Mouse (Mus musculus) heart, embryonic 13.5 days (tissue): ENCODE results near the gene 4930564D02Rik. TPM values are rescaled to one million over a fixed set of nuclear protein-coding genes. Genes with fewer than 3 reads are reported as not detected.

Experiments used
- ATAC-seq: fragments of 200-750 bp; cut with Nextera tagmentation; 2 replicates; pipeline ENCODE4 v1.8.0; 2017; ENCODE audit warnings: moderate TSS enrichment; ENCODE audit not compliant: insufficient number of reproducible peaks, low FRiP score, low TSS enrichment; ENCODE audit errors: extremely low read depth
- H3K27ac ChIP-seq: fragments of 300-500 bp; sonication (generic); replicated peaks from 2 replicates; pipeline ENCODE4 v1.5.1; 2015; ENCODE audit warnings: moderate library complexity, mild to moderate bottlenecking, inconsistent platforms
- H3K27me3 ChIP-seq: fragments of 300-500 bp; sonication (generic); replicated peaks from 2 replicates; pipeline ENCODE4 v1.6.1; 2015; ENCODE audit warnings: mild to moderate bottlenecking, inconsistent platforms
- H3K36me3 ChIP-seq: fragments of 300-500 bp; sonication (generic); 2 replicates; pipeline ENCODE4 v1.6.1; 2015; ENCODE audit warnings: mild to moderate bottlenecking, inconsistent platforms
- H3K4me1 ChIP-seq: fragments of 300-500 bp; sonication (generic); 2 replicates; pipeline ENCODE4 v1.6.1; 2015; ENCODE audit warnings: inconsistent platforms
- H3K4me2 ChIP-seq: fragments of 300-500 bp; sonication (generic); 2 replicates; pipeline ENCODE4 v1.6.1; 2015; ENCODE audit warnings: inconsistent platforms, mild to moderate bottlenecking, moderate library complexity
- H3K4me3 ChIP-seq: fragments of 300-500 bp; sonication (generic); 2 replicates; pipeline ENCODE4 v1.5.1; 2015; ENCODE audit warnings: moderate library complexity, mild to moderate bottlenecking, inconsistent platforms
- H3K9ac ChIP-seq: fragments of 300-500 bp; sonication (generic); 2 replicates; pipeline ENCODE4 v1.6.1; 2015; ENCODE audit warnings: inconsistent platforms, mild to moderate bottlenecking, moderate library complexity
- H3K9me3 ChIP-seq: fragments of 300-500 bp; sonication (generic); 2 replicates; pipeline ENCODE4 v1.6.1; 2016; ENCODE audit warnings: inconsistent platforms
- WGBS: fragments of 180-500 bp; shearing (Covaris S2); methylation state at CpG from one replicate; pipeline ENCODE4 v1.1.7; 2015; ENCODE audit warnings: mixed read lengths; 5-methylcytosine and 5-hydroxymethylcytosine counted together
- polyA plus RNA-seq: library from polyadenylated mRNA; unstranded; fragments of >200 nt; fragmentation: Nextera tagmentation; extraction: Ambion mirVana; gene quantifications from 2 replicates; pipeline ENCODE4 v1.2.1, GENCODE M21; 2015

The 4930564D02Rik gene
- polyA plus RNA-seq, 1 experiment from 2014 or later: not detected

DNA sequence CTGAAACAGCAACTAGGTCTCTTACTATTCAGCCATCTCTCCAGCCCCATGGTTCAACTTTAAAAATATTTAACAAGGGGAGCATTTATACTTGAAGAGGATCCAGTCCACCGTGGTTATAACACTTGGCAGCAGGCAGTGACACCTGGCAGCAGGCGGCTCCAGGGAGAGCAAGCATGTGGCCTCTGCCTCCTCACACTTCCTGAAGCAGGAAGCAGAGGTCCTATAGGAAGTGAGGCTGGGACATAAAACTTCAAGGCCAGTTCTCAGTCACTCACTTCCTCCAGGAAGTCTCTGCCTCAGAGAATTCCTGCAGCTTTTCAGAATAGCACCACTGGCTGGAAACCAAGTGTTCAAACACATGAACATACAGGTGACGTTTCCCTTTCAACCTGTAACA is 20.7 kb downstream of the 4930564D02Rik start:
- Histone ChIP-seq H3K36me3 (no peaks in the 10 kb centered on the region), H3K9me3 (no peaks in the 10 kb centered on the region), H3K27ac (0 out of 2 replicates have a peak overlapping the region, but pooled peaks have one; percentile 15), H3K4me3 (no peak overlapping the region), H3K4me2 (no peak overlapping the region), H3K9ac (no peak overlapping the region), H3K27me3 (no peaks in the 10 kb centered on the region), H3K4me1 (no peaks in the 10 kb centered on the region)
- no peak for ATAC-seq
- WGBS: 50% methylated on average over 3 of the region's 3 CpGs

DNA sequence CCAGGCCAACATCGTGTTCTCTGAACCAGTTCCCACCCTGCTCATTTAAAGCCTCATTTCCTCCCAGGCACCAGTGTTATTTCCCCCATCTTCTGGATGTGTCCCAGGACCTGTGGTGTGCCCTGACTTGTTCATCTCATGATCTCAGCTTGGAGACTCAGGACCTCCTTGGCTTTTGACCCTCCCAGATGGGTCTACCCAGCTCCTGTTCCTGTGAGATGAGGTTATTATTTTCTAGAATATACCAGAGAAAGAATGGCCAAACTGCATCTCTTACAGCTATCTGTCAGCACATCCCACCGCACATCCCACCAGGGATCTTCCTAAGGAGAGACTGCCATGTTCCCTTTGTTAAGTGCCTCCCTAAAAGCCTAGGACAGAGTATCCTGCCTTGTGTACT is 22.0 kb downstream of the 4930564D02Rik start:
- Histone ChIP-seq H3K36me3 (no peaks in the 10 kb centered on the region), H3K4me2 (no peak overlapping the region), H3K9ac (no peak overlapping the region), H3K4me3 (no peak overlapping the region), H3K27me3 (no peaks in the 10 kb centered on the region), H3K9me3 (no peaks in the 10 kb centered on the region), H3K27ac (no peak overlapping the region), H3K4me1 (peaks cover 3% of the 10 kb centered on the region)
- 83% methylated on average over 2 of the region's 2 CpGs for WGBS
- no peak for ATAC-seq

DNA sequence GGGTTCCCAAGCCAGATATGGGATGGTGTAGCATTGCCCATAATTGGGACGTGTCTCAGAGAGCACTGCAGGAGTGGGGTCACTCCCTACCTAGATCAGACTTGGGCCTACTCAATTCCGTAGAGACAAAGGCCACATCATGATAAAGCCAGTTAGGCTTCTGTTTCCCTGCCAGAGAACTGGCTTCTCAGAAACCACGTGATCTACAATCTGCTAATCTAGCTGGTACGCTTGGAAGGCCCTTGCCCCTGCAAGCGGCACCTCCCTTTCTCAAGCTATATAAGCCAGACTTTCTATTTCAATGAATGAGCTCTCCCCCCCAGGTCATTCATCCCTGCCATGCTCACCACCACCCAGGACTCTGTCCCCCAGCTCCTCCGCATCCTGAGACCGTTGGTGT is 23.5 kb downstream of the 4930564D02Rik start:
- Histone ChIP-seq H3K4me2 (no peak overlapping the region), H3K4me3 (no peak overlapping the region), H3K4me1 (peaks cover 6% of the 10 kb centered on the region), H3K9ac (no peak overlapping the region), H3K27ac (no peak overlapping the region), H3K36me3 (no peaks in the 10 kb centered on the region), H3K27me3 (no peaks in the 10 kb centered on the region), H3K9me3 (no peaks in the 10 kb centered on the region)
- no peak for ATAC-seq
- WGBS: 83% methylated on average over 7 of the region's 7 CpGs

DNA sequence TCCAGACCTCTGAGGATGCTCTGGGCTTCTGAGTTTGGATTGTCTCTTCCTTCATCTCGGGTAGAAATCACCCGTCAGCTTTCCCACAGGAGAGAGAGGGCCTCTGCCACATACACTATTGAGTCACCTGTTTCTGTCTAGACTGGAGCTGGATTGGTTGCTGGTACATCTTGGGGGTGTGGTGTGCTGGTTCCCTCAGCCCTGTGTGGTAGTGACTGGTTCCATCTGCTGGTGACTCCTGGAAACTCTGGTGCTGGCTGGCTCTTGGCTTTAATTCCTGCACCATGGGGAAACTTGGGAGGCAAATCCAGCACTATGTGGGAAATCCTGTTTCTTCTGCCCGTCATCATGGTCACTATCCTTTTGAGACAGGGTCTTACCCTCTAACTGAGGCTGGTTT is 24.3 kb downstream of the 4930564D02Rik start:
- Histone ChIP-seq H3K9ac (no peak overlapping the region), H3K9me3 (no peaks in the 10 kb centered on the region), H3K4me3 (no peak overlapping the region), H3K4me1 (peaks cover 6% of the 10 kb centered on the region), H3K27ac (no peak overlapping the region), H3K27me3 (no peaks in the 10 kb centered on the region), H3K36me3 (no peaks in the 10 kb centered on the region), H3K4me2 (no peak overlapping the region)
- ATAC-seq: peak; percentile 31; the same call in 1 of the 2 replicates
- WGBS: 14% methylated on average over 3 of the region's 3 CpGs

DNA sequence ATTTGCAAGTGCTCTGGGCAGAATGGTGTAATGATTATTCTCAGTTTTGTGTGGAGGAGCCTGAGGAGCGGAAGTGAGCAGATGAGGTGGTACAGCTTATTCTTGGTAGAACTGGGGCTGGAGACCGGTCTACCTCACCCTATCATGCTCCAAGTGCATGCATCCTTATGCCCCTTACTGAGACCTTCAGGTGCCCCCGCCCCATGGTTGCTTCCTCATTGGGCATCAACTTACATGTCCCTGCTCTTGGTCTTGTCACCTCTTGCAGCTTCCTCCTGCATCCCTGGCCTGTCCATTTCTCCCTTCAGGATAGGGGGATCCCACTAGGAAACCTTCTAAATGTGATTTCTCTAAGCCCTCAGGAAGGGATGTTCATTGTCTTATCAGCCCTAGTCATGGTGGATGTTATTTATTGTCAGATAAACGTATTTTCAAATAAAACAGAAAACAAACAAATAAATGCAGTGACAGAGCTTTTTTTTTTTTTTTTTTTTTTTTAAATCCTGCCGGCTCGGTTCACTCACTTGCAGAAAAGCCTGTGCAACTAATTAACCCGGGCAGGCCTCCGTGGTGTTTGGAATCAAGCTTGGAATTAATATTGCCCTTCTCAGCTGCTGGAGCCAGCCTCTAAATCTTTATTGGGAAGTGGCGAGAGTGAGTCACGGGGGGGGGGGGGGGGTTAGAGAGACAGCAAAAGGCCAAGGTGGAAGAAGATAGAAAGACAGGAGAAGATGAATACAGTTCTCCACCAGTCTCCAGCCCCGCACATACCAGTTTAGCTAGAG is 26.3 kb downstream of the 4930564D02Rik start:
- 68% methylated on average over 11 of the region's 11 CpGs for WGBS
- ATAC-seq: no peak
- Histone ChIP-seq H3K27me3 (no peaks in the 10 kb centered on the region), H3K36me3 (no peaks in the 10 kb centered on the region), H3K4me2 (no peak overlapping the region), H3K9ac (no peak overlapping the region), H3K4me3 (no peak overlapping the region), H3K9me3 (no peaks in the 10 kb centered on the region), H3K27ac (no peak overlapping the region), H3K4me1 (peaks cover 6% of the 10 kb centered on the region)

DNA sequence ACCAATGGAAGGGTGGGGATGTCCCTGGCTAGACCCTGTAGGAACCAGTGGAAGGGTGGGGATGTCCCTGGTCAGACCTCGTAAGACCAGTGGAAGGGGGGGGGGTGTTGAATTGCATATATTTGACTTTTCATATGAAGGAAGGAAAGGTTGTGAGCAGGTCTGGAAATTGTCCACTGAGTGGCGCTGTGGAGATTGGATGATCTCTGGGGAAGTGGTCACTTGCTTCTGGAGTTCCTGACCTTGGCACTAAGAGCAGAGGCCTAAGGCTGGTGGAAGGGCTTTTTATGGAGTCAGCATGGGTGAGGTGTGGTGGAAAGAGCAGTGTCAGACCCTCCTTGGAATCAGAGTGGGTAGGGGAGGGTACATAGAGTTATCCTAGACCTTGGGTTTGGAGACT is 27.8 kb downstream of the 4930564D02Rik start:
- no peak overlapping the region for H3K4me2 ChIP-seq
- no peak overlapping the region for H3K4me3 ChIP-seq
- WGBS: 51% methylated on average over 2 of the region's 2 CpGs
- H3K27ac ChIP-seq: no peak overlapping the region
- ATAC-seq: no peak
- H3K27me3 ChIP-seq: no peaks in the 10 kb centered on the region
- H3K9me3 ChIP-seq: no peaks in the 10 kb centered on the region
- H3K36me3 ChIP-seq: no peaks in the 10 kb centered on the region
- peaks cover 9% of the 10 kb centered on the region for H3K4me1 ChIP-seq
- no peak overlapping the region for H3K9ac ChIP-seq

DNA sequence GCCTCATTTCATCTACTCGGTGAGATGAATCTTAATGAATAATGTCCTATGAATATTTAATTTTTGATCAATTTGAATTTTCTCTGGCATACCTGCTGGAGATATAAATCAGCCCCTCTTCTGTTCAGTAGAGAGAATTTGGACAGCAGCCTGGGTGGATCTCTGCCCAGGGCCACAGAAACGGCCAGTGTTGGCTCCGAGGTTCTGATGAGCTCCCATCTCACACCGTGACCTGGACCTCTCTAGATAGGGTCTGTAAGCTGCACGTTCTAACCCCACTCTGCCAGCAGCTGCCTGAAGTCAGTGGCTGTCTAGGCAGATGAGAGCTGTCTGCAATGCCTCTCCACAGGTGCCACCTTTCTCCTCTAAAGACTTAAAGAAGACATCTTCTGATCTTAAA is 28.4 kb downstream of the 4930564D02Rik start:
- 71% methylated on average over 5 of the region's 5 CpGs for WGBS
- no peak for ATAC-seq
- H3K27me3 ChIP-seq: no peaks in the 10 kb centered on the region
- H3K36me3 ChIP-seq: no peaks in the 10 kb centered on the region
- H3K9me3 ChIP-seq: no peaks in the 10 kb centered on the region
- H3K4me1 ChIP-seq: peaks cover 14% of the 10 kb centered on the region
- no peak overlapping the region for H3K4me2 ChIP-seq
- H3K27ac ChIP-seq: no peak overlapping the region
- H3K9ac ChIP-seq: no peak overlapping the region
- no peak overlapping the region for H3K4me3 ChIP-seq

DNA sequence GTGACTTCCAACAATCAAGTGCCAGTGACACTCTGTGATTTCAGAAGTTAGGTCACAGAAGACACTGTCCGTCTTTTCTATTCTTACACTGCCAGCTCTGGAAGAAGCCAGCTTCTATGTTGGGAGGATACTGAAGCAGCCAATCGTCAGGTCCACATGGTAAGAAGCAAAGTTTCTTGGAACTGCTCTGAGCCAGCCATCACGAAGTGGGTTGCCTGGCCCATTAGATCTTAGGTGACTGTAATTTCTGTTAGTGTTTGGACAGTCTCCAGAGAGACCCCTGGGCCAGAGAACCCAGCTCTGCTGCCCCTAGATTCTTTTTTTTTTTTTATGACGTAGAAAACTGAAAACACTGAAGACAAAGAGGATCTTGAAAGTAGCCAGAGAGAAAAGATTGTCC is 30.9 kb downstream of the 4930564D02Rik start:
- Histone ChIP-seq H3K4me3 (no peak overlapping the region), H3K27me3 (no peaks in the 10 kb centered on the region), H3K4me2 (no peak overlapping the region), H3K9me3 (no peaks in the 10 kb centered on the region), H3K9ac (no peak overlapping the region), H3K4me1 (peaks cover 18% of the 10 kb centered on the region), H3K36me3 (no peaks in the 10 kb centered on the region), H3K27ac (no peak overlapping the region)
- 73% methylated on average over 4 of the region's 4 CpGs for WGBS
- no peak; the same call in 1 of the 2 replicates for ATAC-seq

DNA sequence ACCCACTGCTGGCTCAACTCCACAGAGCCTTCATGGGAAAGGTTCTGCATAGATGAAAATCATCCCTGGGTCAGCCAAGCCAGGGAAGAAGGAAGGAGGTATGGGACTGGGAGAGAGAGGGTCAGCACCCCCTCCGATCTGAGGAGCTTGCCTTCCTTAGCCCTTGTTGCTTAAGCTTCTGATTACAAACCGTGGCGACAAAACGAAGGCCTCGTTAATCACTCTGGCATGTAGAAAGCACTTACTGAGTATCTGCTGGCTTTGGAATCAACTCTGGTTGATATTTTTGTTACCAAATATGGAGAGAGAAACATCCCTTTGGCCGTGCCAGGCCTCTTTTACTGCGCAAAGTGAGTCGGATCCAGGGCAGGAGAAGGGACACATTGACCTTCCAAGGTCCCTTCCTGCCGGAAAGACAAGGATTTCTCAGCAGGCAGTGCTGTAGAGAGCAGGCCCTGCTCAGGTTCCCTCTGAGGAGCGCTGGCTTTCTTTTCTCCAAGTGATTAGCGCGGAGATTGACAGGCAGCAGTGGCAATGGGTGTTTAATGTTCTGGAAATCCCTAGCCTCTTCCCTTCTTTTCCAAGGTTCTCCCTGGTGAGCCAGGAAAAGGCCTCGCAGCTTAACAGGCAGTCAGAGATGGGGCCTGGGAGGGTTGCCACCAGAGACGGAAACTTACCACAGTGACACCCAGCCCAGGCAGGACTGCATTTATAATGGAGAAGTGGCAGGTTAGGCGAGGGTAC is 33.1 kb downstream of the 4930564D02Rik start:
- WGBS: 20% methylated on average over 15 of the region's 15 CpGs
- Histone ChIP-seq H3K9me3 (no peaks in the 10 kb centered on the region), H3K9ac (peak overlapping the region; percentile 58)

DNA sequence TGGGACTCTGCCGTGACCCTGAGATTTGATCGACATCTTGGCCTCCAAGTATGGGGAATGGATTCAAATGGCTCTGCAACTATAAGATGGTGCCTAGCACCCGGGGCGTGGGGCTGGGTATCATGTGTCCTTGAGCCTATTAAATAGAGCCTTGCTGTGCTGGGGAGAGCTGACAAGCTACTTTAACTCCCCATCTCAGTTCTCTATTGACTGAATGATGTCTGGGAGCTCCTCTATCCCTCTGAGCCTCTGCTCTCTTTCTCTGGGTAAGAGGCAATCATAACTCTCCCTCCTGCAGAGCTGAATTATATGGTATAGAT is 33.6 kb downstream of the 4930564D02Rik start:
- H3K4me1 ChIP-seq: peaks cover 22% of the 10 kb centered on the region
- 59% methylated on average over 4 of the region's 4 CpGs for WGBS
- H3K4me2 ChIP-seq: no peak overlapping the region
- H3K4me3 ChIP-seq: no peak overlapping the region
- peak overlapping the region; percentile 77 for H3K27ac ChIP-seq
- H3K9ac ChIP-seq: peak overlapping the region; percentile 58; the same call in 1 of the 2 replicates
- H3K27me3 ChIP-seq: no peaks in the 10 kb centered on the region
- no peaks in the 10 kb centered on the region for H3K36me3 ChIP-seq
- H3K9me3 ChIP-seq: no peaks in the 10 kb centered on the region
- ATAC-seq: no peak

More for the DNA sequence above, 33.1 kb downstream of the 4930564D02Rik start:
- Histone ChIP-seq H3K36me3 (no peaks in the 10 kb centered on the region), H3K4me3 (no peak overlapping the region), H3K27me3 (no peaks in the 10 kb centered on the region), H3K4me2 (peak overlapping the region; percentile 9; the same call in 1 of the 2 replicates), H3K4me1 (peaks cover 21% of the 10 kb centered on the region), H3K27ac (peak overlapping the region; percentile 77)
- ATAC-seq: no peak

DNA sequence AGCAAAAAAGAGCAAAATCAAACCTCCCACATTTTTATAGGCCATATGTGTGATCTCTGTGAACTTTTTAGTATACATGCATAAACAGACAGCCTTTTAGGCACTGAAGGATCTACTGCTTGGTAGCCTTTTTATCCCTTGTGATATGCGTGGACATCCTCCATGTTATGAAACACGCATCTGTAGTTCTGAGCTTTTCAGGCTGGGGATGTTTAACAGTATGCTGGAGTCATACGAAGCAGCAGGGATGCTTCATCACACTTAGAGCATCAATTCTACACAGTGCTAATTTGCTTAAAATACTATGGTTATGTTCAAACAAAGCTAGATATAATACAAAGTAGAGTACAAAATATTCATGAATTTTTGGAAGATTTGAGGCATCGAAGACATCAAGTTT is 39.2 kb downstream of the 4930564D02Rik start:
- H3K9me3 ChIP-seq: no peaks in the 10 kb centered on the region
- no peaks in the 10 kb centered on the region for H3K27me3 ChIP-seq
- ATAC-seq: no peak
- WGBS: 87% methylated on average over 4 of the region's 4 CpGs
- H3K9ac ChIP-seq: no peak overlapping the region
- H3K36me3 ChIP-seq: no peaks in the 10 kb centered on the region
- no peak overlapping the region for H3K4me2 ChIP-seq
- H3K27ac ChIP-seq: no peak overlapping the region
- H3K4me1 ChIP-seq: peaks cover 10% of the 10 kb centered on the region
- no peak overlapping the region for H3K4me3 ChIP-seq
